Mouse (Mus musculus): ENCODE data around the gene Gabbr2.

Gene Gabbr2

DNA sequence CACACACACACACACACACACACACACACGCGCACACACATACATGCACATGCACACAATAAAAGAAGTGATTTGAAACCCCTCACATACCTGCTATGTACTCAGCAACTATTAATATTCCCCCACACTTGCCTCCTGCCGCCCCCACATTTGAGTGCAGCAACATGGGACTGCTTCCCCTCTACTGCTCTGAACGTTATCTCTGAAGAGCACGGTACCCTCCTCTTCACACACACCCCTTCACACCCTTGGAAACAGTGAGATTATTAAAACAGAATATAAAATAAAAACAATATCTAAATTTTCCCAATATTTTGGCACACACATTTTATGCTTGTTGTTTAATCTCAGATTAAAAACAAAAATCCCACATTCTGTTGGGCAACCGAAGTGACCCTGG is 77.1 kb downstream of the Gabbr2 start:
- DNase-seq = no peak

- no peak for DNase-seq
These were observed 85.5 kb downstream of the Gabbr2 start for GRCm38 (mm10) chr4:46906036-46906691.

- DNase-seq = no peak
These were observed 86.5 kb downstream of the Gabbr2 start for GRCm38 (mm10) chr4:46905152-46905551.

GRCm38 (mm10) chr4:46904129-46904528 is 87.5 kb downstream of the Gabbr2 start:
- DNase-seq = no peak

DNA sequence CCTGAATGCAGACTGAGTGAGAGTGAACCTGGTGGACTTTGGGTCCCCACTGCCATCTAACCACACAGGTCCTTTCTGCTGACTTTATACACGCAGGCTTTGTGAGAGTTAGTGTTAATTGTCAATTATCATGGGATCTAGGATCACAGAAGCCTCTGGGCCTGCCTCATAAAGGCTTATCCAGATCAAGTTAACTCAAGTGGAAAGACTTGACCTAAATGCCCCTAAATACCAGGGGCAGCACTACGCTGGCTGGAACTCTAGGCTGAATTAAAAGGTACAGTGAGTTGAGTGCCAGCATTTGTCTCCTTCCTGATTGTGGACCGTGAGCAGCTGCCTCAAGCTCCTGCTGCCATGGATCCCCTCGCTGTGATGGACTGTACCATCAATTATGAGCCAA is 93.1 kb downstream of the Gabbr2 start:
- no peak for DNase-seq

DNA sequence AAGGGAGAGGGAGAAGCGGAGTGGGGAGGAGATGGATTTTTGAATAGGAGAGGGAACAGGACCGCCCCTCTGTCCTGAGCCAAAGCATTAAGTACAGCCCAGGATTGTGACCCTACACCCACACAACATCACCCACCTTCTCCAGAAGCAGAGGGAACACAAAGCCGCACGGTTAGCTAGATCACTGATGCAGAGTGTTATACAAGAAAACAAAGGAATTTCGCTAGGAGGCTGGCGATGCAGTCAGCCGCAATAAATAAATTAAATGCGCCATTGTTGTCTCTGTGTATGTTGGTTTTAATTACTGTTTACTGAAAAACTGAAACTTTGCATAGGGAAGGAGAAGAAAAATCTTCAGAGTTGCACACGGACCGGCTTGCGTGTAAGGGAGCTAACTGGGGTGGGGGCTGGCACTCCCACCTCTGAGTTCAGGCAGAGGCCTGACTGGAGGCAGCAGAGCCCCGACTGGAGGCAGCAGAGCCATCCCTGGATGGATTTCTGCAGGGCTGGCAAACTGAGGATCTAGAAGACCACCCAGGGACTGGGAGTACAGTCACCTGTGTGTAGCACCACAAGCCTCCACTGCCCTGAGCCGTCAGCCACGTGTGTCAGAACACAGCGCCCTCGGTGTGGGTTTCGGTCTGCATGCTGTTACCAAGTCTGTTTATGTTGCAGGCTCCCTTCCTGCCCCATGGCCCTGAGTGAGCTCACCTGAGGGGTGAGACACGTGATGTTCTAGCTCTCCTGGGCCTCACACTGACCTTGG is 93.9 kb downstream of the Gabbr2 start:
- peak; percentile 46 for DNase-seq

DNA sequence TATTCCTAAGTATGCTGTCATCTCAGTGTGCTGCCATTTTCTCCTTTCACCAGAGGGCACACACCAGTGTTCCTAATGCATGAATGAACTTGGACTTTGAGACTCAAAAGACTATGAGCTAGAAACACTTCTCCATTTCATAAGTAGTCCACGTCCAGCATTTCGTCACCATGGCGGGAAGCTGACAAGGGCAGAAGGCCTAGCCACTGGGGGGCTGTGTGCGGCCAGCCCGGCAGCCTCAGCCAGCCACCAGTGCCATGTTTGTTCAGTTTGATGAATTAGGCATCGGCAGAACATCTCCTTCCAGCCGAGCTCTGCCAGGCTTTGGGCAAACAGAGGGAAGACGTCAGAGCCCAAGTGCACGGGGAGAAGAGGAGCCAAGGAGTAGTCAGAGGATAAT is 97.5 kb downstream of the Gabbr2 start:
- peak; percentile 67 for DNase-seq

DNA sequence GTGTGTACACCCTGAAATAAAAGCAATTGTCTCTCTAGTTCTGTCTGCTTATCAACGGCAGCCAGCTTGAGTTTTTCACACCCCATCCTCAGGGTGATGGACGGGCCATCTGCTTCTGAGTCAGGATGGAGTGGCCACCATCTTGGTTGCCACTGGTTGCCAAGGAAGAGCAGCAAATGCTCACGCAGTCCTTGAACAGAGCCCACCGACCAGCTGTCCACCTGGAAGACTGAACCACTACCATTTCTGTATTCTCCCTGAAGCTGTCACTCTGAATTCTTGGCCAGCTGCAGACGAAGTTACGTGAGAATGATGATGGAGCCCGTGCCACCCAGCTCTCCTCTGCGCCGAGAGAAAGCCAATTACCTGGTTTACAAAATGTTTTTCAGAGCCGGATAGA is 102.5 kb downstream of the Gabbr2 start:
- DNase-seq = no peak

GRCm38 (mm10) chr4:46885627-46886383 is 105.9 kb downstream of the Gabbr2 start:
- peak; percentile 62 for DNase-seq

DNA sequence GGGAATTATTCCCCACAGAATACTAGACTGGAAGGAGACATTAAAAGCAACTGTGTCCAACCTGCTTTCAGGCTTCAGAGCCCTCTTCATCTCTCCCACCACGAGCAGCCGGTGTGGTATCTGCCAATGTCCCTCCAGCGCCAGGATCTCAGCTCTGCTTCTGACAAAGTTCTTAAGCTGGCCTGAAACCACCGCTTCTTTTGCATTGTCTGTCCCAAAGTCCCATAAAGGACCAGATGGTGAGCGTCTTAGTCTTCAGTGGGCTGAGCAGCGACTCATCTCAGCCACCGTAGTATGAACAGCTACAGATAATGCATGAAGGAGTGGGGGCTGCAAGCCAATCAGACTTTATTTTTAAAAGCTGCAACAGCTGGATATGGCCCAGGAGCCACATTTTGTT is 107.5 kb downstream of the Gabbr2 start:
- DNase-seq = no peak

GRCm38 (mm10) chr4:46883546-46883945 is 108.1 kb downstream of the Gabbr2 start:
- DNase-seq = peak; percentile 83

DNA sequence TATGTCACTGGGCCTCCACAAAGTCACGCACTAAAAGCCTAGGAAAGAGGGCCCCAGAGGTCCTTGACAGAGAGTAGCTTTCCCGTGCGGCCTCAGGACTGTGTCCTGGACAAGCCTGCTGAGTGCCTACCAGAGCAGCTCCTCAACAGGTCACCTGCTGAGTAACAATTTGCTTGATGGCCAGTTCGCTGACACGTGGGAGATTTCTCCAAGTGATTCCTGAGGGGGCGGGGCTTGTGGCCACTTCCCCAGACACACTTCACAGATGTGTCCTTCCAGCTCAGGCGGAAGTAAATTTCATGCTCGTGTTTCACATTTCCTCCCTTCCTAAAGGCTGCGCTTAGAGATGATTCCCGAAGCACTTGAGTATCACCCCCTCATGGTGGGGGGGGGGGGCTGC is 108.6 kb downstream of the Gabbr2 start:
- DNase-seq = peak; percentile 60

GRCm38 (mm10) chr4:46881271-46881670 is 110.4 kb downstream of the Gabbr2 start:
- DNase-seq = no peak

GRCm38 (mm10) chr4:46879943-46880342 is 111.7 kb downstream of the Gabbr2 start:
- no peak for DNase-seq

DNA sequence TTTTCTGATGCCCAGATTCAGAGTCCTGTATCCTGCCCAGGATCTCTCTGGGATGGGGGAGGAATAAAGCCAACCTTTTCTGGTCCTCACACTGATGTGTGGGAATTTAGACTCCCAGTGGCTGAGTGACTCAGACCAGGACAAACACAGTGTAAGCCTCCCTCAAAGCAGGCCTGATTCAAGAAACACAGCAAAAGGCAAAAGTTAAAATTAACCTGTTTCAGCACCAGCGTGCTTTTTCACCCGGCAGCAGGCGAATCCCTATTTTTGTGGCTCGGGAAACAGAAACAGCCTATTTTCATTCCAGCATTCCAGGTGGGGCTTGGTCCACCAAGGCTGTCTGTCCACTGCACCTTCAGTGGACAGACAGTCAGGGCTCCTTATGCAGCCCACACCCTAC is 118.9 kb downstream of the Gabbr2 start:
- peak; percentile 9 for DNase-seq

GRCm38 (mm10) chr4:46870157-46870556 is 121.5 kb downstream of the Gabbr2 start:
- DNase-seq = no peak

DNA sequence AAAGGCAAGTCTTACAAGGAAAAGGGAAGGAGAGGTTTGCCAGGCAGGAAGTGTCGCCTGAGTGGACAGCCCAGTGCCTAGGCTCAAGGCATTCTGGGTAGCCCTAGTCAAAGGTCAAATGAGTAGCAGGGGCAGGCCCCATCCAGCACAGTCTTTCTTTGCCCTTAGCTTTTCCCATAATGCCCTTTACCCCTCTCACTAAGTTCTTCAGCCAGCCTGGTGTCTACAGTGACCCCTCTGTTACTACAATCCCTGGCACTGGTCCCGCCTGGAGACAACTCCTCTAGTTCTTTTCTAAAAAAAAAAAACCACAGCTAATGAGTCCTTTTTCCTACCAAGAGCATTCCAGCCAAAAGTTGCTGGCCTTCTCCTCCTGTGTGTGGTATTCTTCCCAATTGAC is 122.3 kb downstream of the Gabbr2 start:
- peak; percentile 16 for DNase-seq

GRCm38 (mm10) chr4:46868921-46869320 is 122.8 kb downstream of the Gabbr2 start:
- peak; percentile 6 for DNase-seq

GRCm38 (mm10) chr4:46868181-46868580 is 123.5 kb downstream of the Gabbr2 start:
- peak; percentile 16 for DNase-seq

DNA sequence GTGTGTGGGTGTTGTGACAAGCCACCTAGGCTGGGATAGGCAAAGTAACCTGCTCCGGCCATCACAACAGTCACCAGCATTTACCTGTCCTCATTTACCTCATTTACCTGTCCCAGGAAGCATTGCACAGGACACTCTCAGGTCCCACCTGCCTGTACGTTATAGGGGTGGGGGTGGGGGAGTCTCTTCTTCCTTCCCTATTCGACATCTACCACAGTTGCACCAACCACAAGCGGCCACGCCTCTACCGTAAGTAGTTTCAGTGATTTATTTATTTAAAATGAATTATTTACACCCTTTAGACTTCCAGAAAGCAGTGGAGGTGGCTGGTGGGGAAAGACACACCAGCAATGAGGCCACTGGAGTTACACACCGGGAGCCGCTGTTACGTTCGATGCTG is 123.9 kb downstream of the Gabbr2 start:
- no peak for DNase-seq

GRCm38 (mm10) chr4:46866070-46866469 is 125.6 kb downstream of the Gabbr2 start:
- DNase-seq = no peak

DNA sequence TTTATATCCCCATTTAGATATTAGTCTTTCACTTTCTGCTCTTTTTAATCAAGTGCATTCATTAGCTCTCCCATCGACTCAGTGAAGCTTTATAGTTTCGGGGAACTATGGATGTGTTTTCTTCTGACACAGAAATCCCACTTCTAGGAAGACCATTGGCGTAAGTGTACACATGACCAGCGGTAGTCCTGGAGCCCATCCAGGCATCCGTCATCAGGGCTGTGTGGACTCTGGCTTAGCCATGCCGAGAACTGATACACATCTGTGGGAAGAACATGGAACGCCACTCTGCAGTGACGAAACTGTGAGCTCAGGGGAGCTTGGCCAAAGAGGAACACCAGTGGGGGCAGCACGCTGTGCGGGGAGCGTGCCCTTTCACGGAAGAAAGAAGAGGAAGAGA is 128.0 kb downstream of the Gabbr2 start:
- DNase-seq = peak; percentile 14

DNA sequence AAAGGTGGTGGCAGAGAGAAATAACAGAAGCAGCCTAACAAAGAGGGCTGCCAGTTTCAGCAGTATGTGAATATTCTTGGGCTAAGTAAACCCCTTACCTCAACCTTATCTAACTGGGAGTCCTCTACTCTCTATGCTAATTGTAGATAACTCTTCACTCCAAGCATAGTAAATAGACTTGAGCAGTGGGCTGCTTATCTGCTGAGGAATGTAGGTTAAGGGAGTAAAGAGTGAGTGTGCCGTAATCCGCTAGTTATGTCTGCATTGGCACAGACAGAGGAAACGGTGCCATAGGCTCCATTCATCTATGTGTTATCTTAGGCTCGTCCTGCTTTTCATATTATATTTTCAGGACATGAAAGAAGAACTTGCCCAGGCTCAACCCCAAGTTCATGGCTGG is 129.0 kb downstream of the Gabbr2 start:
- no peak for DNase-seq

GRCm38 (mm10) chr4:46860586-46860985 is 131.1 kb downstream of the Gabbr2 start:
- DNase-seq = no peak

Measured in cerebellum, adult 9-11 months (tissue).